Mouse (Mus musculus): ENCODE measurements at regions not wholly inside any gene's neighbourhood (a gene's known extent, or its start where the extent isn't known, plus 50 kb on each side); places are given as distances from the start of the nearest gene placed in this dataset.
A peak's percentile ranks its signal among the peaks of the same experiment; 100 is the strongest.

DNA sequence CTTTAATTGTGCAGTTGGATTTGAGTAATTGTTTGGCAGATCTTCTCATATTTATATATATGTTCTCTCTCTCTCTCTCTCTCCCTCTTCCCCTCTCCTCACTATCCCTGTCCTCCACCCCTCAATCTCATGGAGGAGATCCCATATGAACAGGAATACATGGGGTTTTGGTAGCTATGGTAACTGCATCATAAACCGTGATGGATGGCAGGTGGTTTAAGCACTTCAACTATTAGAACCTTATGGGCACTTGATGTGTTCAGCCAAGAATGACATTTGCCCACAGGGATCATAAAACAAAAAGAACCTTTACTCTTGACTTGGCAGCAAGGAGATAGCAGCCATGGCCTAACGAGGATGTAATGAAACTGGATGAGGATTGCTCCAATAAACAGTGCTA, 127.5 kb downstream of the Otol1 start:
- no peak overlapping the region for H3K4me2 ChIP-seq (replicated peaks; ENCODE audit: low read depth, low read length)
- no peaks in the 10 kb centered on the region for H3K36me3 ChIP-seq (ENCODE audit: insufficient read depth, low read length)
- WGBS, result 12% methylated on average over 2 of the region's 2 CpGs
- no peaks in the 10 kb centered on the region for H3K27me3 ChIP-seq (ENCODE audit: insufficient read depth, low read length)
- no peak overlapping the region for H3K9ac ChIP-seq (replicated peaks; ENCODE audit: low read length)
- no peak overlapping the region for H3K4me3 ChIP-seq (ENCODE audit: low read length)
- no peak overlapping the region for H3K27ac ChIP-seq (ENCODE audit: low read length)
- ATAC-seq (ENCODE audit: low FRiP score, low TSS enrichment), result no peak
- no peaks in the 10 kb centered on the region for H3K9me3 ChIP-seq (ENCODE audit: low read length)
- no peaks in the 10 kb centered on the region for H3K4me1 ChIP-seq (ENCODE audit: insufficient read depth, low read length)

DNA sequence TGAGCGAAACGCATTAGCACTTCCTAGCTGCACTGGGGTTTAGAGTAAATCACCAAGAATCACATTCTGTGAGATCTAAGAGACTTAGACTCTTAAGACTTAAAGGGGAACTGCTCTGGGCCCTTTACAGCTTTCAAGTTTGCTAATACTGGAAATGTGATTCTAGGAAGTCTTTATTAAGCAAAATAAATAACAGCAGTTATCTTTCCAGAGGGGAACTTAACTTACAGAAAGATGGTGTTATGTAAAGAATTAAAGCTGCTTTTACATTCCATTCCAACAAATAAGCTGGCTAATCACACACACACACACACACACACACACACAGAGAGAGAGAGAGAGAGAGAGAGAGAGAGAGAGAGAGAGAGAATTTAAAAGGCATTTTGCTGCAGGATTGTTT, 131.1 kb downstream of the Otol1 start:
- no peaks in the 10 kb centered on the region for H3K27me3 ChIP-seq (ENCODE audit: insufficient read depth, low read length)
- H3K4me1 ChIP-seq (ENCODE audit: insufficient read depth, low read length), result no peaks in the 10 kb centered on the region
- ATAC-seq (ENCODE audit: low FRiP score, low TSS enrichment), result no peak
- no peaks in the 10 kb centered on the region for H3K36me3 ChIP-seq (ENCODE audit: insufficient read depth, low read length)
- H3K27ac ChIP-seq (ENCODE audit: low read length), result no peak overlapping the region
- no peaks in the 10 kb centered on the region for H3K9me3 ChIP-seq (ENCODE audit: low read length)
- no peak overlapping the region for H3K9ac ChIP-seq (replicated peaks; ENCODE audit: low read length)
- 48% methylated on average over 2 of the region's 2 CpGs for WGBS
- H3K4me2 ChIP-seq (replicated peaks; ENCODE audit: low read depth, low read length), result no peak overlapping the region
- H3K4me3 ChIP-seq (ENCODE audit: low read length), result no peak overlapping the region

DNA sequence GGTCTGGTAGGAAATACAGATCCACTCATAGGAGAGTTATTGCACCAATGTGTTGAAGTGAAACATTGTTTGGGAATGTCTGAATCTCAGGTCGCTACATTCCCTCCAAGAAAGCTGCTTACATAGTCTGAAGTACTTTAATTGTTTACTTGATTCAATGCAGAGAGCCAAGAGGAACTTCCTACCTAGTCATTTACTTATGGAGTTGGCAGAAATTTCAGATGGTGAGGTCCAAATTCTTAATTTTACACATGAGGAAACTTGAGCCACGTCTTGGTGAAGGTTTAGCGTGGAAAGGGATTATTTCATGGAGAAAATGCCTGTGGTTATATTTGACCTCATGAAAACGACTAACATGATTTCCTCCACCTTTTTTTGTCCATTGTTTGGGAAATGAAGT, 131.5 kb downstream of the Otol1 start:
- Histone ChIP-seq H3K27me3 (ENCODE audit: insufficient read depth, low read length) (no peaks in the 10 kb centered on the region), H3K36me3 (ENCODE audit: insufficient read depth, low read length) (no peaks in the 10 kb centered on the region), H3K4me2 (replicated peaks; ENCODE audit: low read depth, low read length) (no peak overlapping the region), H3K4me1 (ENCODE audit: insufficient read depth, low read length) (no peaks in the 10 kb centered on the region), H3K27ac (ENCODE audit: low read length) (no peak overlapping the region), H3K9me3 (ENCODE audit: low read length) (no peaks in the 10 kb centered on the region), H3K4me3 (ENCODE audit: low read length) (no peak overlapping the region), H3K9ac (replicated peaks; ENCODE audit: low read length) (no peak overlapping the region)
- WGBS, result 60% methylated on average over 4 of the region's 4 CpGs
- ATAC-seq (ENCODE audit: low FRiP score, low TSS enrichment), result no peak

DNA sequence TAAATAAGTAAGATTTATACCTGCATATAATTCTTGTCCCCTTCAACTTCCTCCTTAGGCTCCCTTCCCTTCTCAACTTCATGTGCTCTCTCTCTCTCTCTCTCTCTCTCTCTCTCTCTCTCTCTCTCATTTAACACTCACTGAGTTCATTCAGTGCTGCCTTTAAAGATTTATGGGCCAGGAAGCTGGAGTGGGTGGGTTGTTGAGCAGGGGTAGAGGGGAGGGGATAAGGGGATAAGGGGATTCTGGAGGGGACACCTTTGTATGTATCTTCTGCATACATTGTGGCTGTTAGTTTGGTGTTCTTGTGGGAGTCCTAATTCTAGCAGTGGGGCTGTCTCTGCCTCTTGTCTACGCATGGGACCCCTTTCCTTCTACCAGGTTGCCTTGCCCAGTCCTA, 138.3 kb downstream of the Otol1 start:
- ATAC-seq (ENCODE audit: low FRiP score, low TSS enrichment), result peak; percentile 42; the same call in 1 of the 2 replicates
- no peak overlapping the region for H3K4me2 ChIP-seq (replicated peaks; ENCODE audit: low read depth, low read length)
- no peak overlapping the region for H3K4me3 ChIP-seq (ENCODE audit: low read length)
- H3K27ac ChIP-seq (ENCODE audit: low read length), result no peak overlapping the region
- H3K9me3 ChIP-seq (ENCODE audit: low read length), result no peaks in the 10 kb centered on the region
- 53% methylated on average over 1 of the region's 1 CpGs for WGBS
- H3K27me3 ChIP-seq (ENCODE audit: insufficient read depth, low read length), result no peaks in the 10 kb centered on the region
- no peaks in the 10 kb centered on the region for H3K4me1 ChIP-seq (ENCODE audit: insufficient read depth, low read length)
- no peak overlapping the region for H3K9ac ChIP-seq (replicated peaks; ENCODE audit: low read length)
- H3K36me3 ChIP-seq (ENCODE audit: insufficient read depth, low read length), result no peaks in the 10 kb centered on the region

DNA sequence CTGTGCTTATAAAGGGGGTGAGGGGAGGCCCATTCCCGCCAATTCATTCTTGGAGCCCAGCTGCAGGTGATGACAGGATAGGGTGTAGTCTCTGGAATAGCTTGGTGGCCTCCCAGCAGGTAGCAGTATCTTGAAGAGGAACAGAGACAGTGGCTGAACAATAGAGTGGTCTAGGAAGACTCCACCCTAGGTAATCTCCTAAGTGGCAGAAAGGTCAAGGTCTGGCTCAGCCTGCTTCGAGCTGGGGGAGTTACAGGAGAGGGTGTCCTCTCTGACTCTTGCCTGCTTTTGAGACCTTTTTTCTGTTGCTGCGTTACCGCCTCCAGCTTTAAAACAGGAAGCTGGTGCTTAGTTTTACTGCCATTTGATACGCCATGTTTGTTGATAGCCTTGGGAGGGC, 143.7 kb downstream of the Otol1 start:
- no peak overlapping the region for H3K4me3 ChIP-seq (ENCODE audit: low read length)
- no peaks in the 10 kb centered on the region for H3K4me1 ChIP-seq (ENCODE audit: insufficient read depth, low read length)
- no peak for ATAC-seq (ENCODE audit: low FRiP score, low TSS enrichment)
- no peak overlapping the region for H3K27ac ChIP-seq (ENCODE audit: low read length)
- H3K36me3 ChIP-seq (ENCODE audit: insufficient read depth, low read length), result no peaks in the 10 kb centered on the region
- no peaks in the 10 kb centered on the region for H3K27me3 ChIP-seq (ENCODE audit: insufficient read depth, low read length)
- H3K4me2 ChIP-seq (replicated peaks; ENCODE audit: low read depth, low read length), result no peak overlapping the region
- H3K9ac ChIP-seq (replicated peaks; ENCODE audit: low read length), result no peak overlapping the region
- 55% methylated on average over 5 of the region's 5 CpGs for WGBS
- no peaks in the 10 kb centered on the region for H3K9me3 ChIP-seq (ENCODE audit: low read length)

DNA sequence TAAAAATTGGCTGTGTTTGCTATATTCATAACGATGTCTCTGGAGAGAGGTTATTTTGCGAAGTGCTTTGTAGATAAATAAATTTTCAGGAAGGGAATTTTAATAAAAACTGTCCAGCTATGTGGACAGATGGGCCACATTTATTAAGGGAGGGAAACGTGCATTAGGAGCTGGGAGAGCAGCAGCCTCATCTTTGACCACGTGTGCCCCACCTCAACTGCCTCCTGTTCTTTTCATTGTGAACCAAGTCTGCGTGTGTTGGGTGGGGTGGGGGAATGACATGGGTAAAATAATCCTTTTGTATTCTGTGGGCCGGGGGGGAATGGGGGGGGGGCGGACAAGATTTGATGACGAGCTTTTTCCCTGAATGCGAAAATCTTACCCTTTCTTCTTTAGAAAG, 152.6 kb downstream of the Otol1 start:
- Histone ChIP-seq H3K36me3 (ENCODE audit: insufficient read depth, low read length) (no peaks in the 10 kb centered on the region), H3K9ac (replicated peaks; ENCODE audit: low read length) (no peak overlapping the region), H3K9me3 (ENCODE audit: low read length) (no peaks in the 10 kb centered on the region), H3K4me2 (replicated peaks; ENCODE audit: low read depth, low read length) (no peak overlapping the region), H3K27ac (ENCODE audit: low read length) (no peak overlapping the region), H3K4me3 (ENCODE audit: low read length) (no peak overlapping the region), H3K4me1 (ENCODE audit: insufficient read depth, low read length) (no peaks in the 10 kb centered on the region), H3K27me3 (ENCODE audit: insufficient read depth, low read length) (no peaks in the 10 kb centered on the region)
- 78% methylated on average over 9 of the region's 9 CpGs for WGBS
- ATAC-seq (ENCODE audit: low FRiP score, low TSS enrichment), result no peak

DNA sequence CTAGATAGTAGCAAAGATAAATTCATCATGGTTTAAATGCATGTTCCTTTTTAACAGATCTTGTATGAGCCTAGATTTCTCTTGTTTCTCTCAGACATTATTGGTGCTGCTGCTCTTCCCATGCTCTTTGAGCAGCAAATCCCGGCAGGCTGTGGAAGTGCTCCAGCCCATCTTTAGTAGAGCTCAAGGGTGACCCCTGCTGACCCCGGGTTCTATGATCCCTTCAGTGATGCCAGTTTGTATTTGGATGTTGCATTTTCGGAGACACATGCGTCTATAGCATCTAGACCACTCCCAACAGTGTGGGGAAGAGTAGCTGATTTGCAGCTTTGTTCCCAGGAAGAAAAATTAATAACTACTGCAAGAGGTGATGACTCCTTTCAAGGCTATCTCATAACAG, 164.3 kb downstream of the Otol1 start:
- Histone ChIP-seq H3K36me3 (ENCODE audit: insufficient read depth, low read length) (no peaks in the 10 kb centered on the region), H3K4me3 (ENCODE audit: low read length) (no peak overlapping the region), H3K4me1 (ENCODE audit: insufficient read depth, low read length) (no peaks in the 10 kb centered on the region), H3K4me2 (replicated peaks; ENCODE audit: low read depth, low read length) (no peak overlapping the region), H3K9me3 (ENCODE audit: low read length) (no peaks in the 10 kb centered on the region), H3K9ac (replicated peaks; ENCODE audit: low read length) (no peak overlapping the region), H3K27ac (ENCODE audit: low read length) (no peak overlapping the region), H3K27me3 (ENCODE audit: insufficient read depth, low read length) (no peaks in the 10 kb centered on the region)
- ATAC-seq (ENCODE audit: low FRiP score, low TSS enrichment), result no peak
- 45% methylated on average over 4 of the region's 4 CpGs for WGBS

DNA sequence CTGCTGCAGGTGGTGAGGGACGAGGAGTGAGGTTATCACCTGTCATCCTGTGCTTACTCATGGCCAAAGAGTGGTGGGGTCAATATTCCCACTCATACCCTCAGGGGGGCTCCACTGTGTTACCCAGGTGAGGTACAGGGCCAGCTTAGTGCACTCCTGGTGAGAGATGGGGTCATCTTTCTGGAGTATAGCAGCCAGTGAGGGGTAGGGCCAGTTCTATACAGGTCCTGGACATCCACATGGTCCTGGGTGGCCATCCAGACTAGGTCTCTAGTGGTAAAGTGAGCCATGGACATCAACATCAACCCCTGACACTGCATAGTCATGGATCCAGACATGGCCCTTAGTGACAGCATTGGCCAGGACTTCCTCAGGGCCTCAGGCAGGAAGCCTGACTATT, 169.0 kb downstream of the Otol1 start:
- H3K9me3 ChIP-seq (ENCODE audit: low read length), result no peaks in the 10 kb centered on the region
- no peaks in the 10 kb centered on the region for H3K36me3 ChIP-seq (ENCODE audit: insufficient read depth, low read length)
- H3K27ac ChIP-seq (ENCODE audit: low read length), result no peak overlapping the region
- WGBS, result 95% methylated on average over 1 of the region's 1 CpGs
- H3K27me3 ChIP-seq (ENCODE audit: insufficient read depth, low read length), result no peaks in the 10 kb centered on the region
- H3K4me3 ChIP-seq (ENCODE audit: low read length), result no peak overlapping the region
- no peak overlapping the region for H3K4me2 ChIP-seq (replicated peaks; ENCODE audit: low read depth, low read length)
- ATAC-seq (ENCODE audit: low FRiP score, low TSS enrichment), result 0 out of 2 replicates have a peak, but pooled peaks have one; percentile 42
- no peaks in the 10 kb centered on the region for H3K4me1 ChIP-seq (ENCODE audit: insufficient read depth, low read length)
- no peak overlapping the region for H3K9ac ChIP-seq (replicated peaks; ENCODE audit: low read length)

DNA sequence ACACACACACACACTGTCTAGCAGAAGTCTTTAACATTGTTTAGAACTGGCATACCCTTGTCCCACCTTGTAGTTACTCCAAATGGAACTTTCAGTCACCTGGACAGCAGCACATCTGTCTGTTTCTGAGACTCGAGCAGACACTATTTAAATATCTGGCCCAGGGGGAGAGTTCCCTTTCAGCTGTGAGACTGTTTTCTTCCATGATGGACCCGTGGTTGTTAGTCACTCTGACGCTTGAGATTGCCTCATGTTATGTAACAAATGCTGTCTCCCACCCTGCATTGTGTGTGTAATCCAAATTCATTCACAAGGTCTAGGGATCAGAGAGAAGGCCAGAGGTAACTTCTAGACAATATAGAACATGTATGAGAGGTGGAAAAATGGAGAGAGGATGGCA, 174.2 kb downstream of the Otol1 start:
- no peak overlapping the region for H3K9ac ChIP-seq (replicated peaks; ENCODE audit: low read length)
- no peaks in the 10 kb centered on the region for H3K36me3 ChIP-seq (ENCODE audit: insufficient read depth, low read length)
- no peak overlapping the region for H3K27ac ChIP-seq (ENCODE audit: low read length)
- H3K27me3 ChIP-seq (ENCODE audit: insufficient read depth, low read length), result no peaks in the 10 kb centered on the region
- H3K4me3 ChIP-seq (ENCODE audit: low read length), result no peak overlapping the region
- no peak for ATAC-seq (ENCODE audit: low FRiP score, low TSS enrichment)
- H3K9me3 ChIP-seq (ENCODE audit: low read length), result no peaks in the 10 kb centered on the region
- 67% methylated on average over 3 of the region's 3 CpGs for WGBS
- H3K4me2 ChIP-seq (replicated peaks; ENCODE audit: low read depth, low read length), result no peak overlapping the region
- H3K4me1 ChIP-seq (ENCODE audit: insufficient read depth, low read length), result no peaks in the 10 kb centered on the region

DNA sequence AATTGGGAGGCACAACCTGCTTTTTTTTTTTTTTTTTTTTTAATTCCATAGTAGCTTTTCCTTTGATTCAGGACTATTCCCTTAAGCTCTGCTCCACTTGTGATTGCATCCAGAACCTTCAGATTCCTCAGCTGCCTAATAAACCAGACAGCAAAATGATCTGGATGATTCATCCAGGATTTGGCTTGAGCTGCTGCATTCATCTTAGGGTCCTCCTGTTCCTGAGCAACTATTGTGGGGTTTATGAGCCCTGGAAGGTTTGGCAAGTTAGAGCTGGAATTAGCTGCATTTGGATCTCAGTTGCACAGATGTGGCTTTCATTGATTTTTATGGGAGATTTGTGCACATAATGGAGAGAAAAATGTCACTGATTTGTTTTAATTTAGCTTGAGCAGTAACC, 183.3 kb downstream of the Otol1 start:
- no peaks in the 10 kb centered on the region for H3K9me3 ChIP-seq (ENCODE audit: low read length)
- H3K4me2 ChIP-seq (replicated peaks; ENCODE audit: low read depth, low read length), result no peak overlapping the region
- H3K4me3 ChIP-seq (ENCODE audit: low read length), result no peak overlapping the region
- no peak overlapping the region for H3K9ac ChIP-seq (replicated peaks; ENCODE audit: low read length)
- no peak for ATAC-seq (ENCODE audit: low FRiP score, low TSS enrichment)
- no peaks in the 10 kb centered on the region for H3K36me3 ChIP-seq (ENCODE audit: insufficient read depth, low read length)
- no peaks in the 10 kb centered on the region for H3K4me1 ChIP-seq (ENCODE audit: insufficient read depth, low read length)
- H3K27me3 ChIP-seq (ENCODE audit: insufficient read depth, low read length), result no peaks in the 10 kb centered on the region
- H3K27ac ChIP-seq (ENCODE audit: low read length), result no peak overlapping the region

DNA sequence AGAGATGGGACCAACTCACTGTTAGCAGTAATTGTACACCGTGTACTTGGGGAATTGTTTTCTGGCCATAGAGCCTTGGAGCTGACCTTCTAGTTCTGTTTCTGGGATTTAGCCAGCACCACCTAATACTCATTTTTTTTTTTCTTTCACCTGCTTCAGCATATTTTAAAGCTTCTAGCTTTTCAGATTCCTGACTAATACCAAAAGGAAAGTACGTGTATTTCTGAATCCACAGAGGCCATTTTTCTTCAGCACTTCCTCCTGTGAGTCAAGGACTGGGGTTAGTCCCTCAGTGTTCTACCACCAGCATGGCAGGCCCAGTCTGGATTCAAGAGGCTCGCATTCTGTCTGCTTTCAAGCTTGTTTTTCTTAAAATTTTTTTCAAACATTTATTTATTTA, 189.3 kb downstream of the Otol1 start:
- Histone ChIP-seq H3K4me3 (ENCODE audit: low read length) (no peak overlapping the region), H3K4me2 (replicated peaks; ENCODE audit: low read depth, low read length) (no peak overlapping the region), H3K27ac (ENCODE audit: low read length) (no peak overlapping the region), H3K27me3 (ENCODE audit: insufficient read depth, low read length) (no peaks in the 10 kb centered on the region), H3K9me3 (ENCODE audit: low read length) (no peaks in the 10 kb centered on the region), H3K9ac (replicated peaks; ENCODE audit: low read length) (no peak overlapping the region), H3K4me1 (ENCODE audit: insufficient read depth, low read length) (no peaks in the 10 kb centered on the region), H3K36me3 (ENCODE audit: insufficient read depth, low read length) (no peaks in the 10 kb centered on the region)
- no peak for ATAC-seq (ENCODE audit: low FRiP score, low TSS enrichment)
- WGBS, result 88% methylated on average over 3 of the region's 3 CpGs
